Mouse (Mus musculus): ENCODE results near the gene Mrpl53. TPM values are rescaled to one million over a fixed set of nuclear protein-coding genes. Genes with fewer than 3 reads are reported as not detected.

Gene Mrpl53
- polyA plus RNA-seq (2015; fragmentation: Nextera tagmentation; extraction: Ambion mirVana): 113 and 115 TPM in 2 replicates

DNA sequence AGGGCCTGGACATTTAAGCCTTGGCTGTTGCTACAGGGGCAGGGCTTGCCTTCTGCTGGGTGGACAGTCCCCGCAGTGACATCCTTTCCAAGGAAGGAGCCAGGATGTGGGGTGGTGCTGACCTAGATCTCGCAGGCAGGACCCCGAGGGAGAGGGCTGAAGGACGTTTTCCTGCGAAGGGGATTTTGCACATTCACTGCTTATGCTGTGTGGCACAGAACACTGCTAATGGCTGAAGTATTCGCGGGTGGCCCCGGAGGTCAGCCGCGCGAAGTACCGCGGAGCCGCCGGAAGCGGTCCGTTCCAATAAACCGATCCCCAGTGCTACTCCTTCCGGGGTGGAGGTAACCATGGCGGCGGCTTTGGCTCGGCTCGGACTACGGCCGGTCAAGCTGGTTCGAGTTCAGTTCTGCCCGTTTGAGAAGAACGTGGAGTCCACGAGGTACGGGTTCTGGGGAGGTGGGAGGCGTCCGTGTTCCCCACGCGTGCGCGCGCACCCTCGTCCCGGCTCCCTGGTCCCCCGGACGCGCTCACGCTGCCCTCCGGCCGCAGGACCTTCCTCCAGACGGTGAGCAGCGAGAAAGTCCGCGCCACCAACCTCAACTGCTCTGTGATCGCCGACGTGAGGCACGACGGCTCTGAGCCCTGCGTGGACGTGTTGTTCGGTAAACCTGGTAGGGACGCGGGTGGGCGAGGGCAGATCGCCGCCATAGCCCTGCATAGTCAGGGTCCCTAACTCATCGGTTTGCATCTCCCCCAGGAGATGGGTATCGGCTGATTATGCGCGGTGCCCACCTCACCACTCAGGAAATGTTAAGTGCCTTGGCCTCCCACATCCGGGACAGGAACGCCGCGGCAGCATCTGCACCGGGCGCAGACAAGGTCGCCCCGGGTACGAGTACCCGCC lies at the start of gene Mrpl53:
Gene Mrpl53, plus strand, starts transcription at position 279 of the 907 bp plus-strand sequence.
- ATAC-seq: peak; percentile 91
- Histone ChIP-seq H3K4me3 (ENCODE audit: low read depth, low read length) (peak within 1 kb of the TSS; percentile 85), H3K4me2 (ENCODE audit: low read length) (peak within 1 kb of the TSS; percentile 96), H3K36me3 (ENCODE audit: control insufficient read depth, insufficient read depth, low read length) (peaks cover 4% of the 10 kb centered on the region; the same call in 1 of the 2 replicates), H3K27me3 (ENCODE audit: control insufficient read depth, insufficient read depth, low read depth, low read length) (no peaks in the 10 kb centered on the region), H3K27ac (ENCODE audit: low read length) (peak within 1 kb of the TSS; percentile 71), H3K4me1 (ENCODE audit: control insufficient read depth, insufficient read depth, low read length) (peaks cover 19% of the 10 kb centered on the region), H3K9ac (ENCODE audit: low read depth, low read length) (peak within 1 kb of the TSS; percentile 86), H3K9me3 (replicated peaks; ENCODE audit: control insufficient read depth, low read length, poor library complexity, severe bottlenecking) (no peaks in the 10 kb centered on the region)
- WGBS: under 1% methylated on average over 76 of the region's 76 CpGs

DNA sequence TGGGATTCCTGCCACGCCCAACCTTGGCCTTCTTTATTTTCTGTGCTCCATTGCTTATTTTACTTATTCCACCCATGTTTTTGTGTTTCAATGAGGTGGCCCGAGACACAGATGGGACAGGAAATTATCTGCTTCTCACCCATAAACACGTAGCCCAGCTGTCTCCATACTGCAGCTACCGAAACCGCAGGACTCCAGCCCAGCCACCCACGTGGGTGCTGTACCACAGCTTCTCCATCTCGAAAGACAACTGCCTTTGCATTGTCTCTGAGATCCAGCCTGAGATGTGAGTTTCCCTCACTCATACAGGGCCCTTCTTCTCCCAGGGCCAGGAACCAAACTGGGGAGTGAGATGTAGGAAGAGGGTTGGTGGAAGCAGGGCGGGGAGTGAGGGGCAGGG lies 42.8 kb upstream of the Mrpl53 start:
- H3K27me3 ChIP-seq (ENCODE audit: control insufficient read depth, insufficient read depth, low read depth, low read length): peaks cover 83% of the 10 kb centered on the region
- H3K4me1 ChIP-seq (ENCODE audit: control insufficient read depth, insufficient read depth, low read length): no peaks in the 10 kb centered on the region; the same call in 1 of the 2 replicates
- WGBS: 27% methylated on average over 8 of the region's 8 CpGs
- no peak overlapping the region for H3K27ac ChIP-seq (ENCODE audit: low read length)
- H3K9ac ChIP-seq (ENCODE audit: low read depth, low read length): no peak overlapping the region
- no peak for ATAC-seq
- H3K4me2 ChIP-seq (ENCODE audit: low read length): no peak overlapping the region
- H3K9me3 ChIP-seq (replicated peaks; ENCODE audit: control insufficient read depth, low read length, poor library complexity, severe bottlenecking): no peaks in the 10 kb centered on the region
- H3K4me3 ChIP-seq (ENCODE audit: low read depth, low read length): no peak overlapping the region
- H3K36me3 ChIP-seq (ENCODE audit: control insufficient read depth, insufficient read depth, low read length): no peaks in the 10 kb centered on the region

DNA sequence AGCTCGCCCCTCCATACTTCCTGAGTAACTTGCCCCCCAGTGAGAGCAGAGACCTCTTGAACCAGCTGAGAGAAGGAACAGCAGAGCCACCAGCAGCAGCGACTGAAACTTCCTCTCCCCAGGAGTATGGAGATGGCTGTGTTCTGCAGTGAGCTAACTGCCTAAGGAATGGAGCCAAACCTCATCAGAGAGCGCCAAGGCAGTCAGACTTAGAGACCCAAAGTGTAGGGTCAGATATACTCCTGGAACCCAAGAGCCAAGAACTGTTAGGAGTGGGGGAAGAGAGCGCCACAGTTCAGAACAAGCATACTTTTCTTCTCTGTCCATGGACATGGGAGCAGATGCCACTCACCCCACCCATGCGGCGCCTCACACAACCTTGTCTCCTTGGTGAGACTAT lies 42.4 kb upstream of the Mrpl53 start:
- Histone ChIP-seq H3K27me3 (ENCODE audit: control insufficient read depth, insufficient read depth, low read depth, low read length) (peaks cover 83% of the 10 kb centered on the region), H3K4me2 (ENCODE audit: low read length) (no peak overlapping the region), H3K4me3 (ENCODE audit: low read depth, low read length) (no peak overlapping the region), H3K27ac (ENCODE audit: low read length) (no peak overlapping the region), H3K9ac (ENCODE audit: low read depth, low read length) (no peak overlapping the region), H3K4me1 (ENCODE audit: control insufficient read depth, insufficient read depth, low read length) (no peaks in the 10 kb centered on the region; the same call in 1 of the 2 replicates), H3K36me3 (ENCODE audit: control insufficient read depth, insufficient read depth, low read length) (no peaks in the 10 kb centered on the region), H3K9me3 (replicated peaks; ENCODE audit: control insufficient read depth, low read length, poor library complexity, severe bottlenecking) (no peaks in the 10 kb centered on the region)
- 30% methylated on average over 6 of the region's 6 CpGs for WGBS
- no peak for ATAC-seq

DNA sequence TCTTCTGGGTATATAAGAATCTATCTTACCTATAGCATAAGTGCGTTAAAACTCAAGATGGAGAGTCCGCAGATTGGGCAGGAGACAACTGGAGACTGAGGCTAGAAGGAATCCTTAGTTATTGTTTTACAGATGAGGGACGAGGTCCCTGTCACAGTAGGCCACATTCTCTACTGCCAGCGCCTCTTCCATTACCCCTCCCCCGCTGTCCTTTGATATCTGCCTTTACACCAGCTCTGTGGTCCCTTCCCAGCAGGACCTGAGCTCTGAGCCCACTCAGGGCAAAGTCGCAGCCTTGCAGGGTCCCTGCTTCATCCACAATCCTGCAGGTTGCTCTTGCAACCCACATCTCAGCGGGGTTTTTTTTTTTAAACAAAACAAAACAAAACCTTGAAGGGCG lies 40.6 kb upstream of the Mrpl53 start:
- no peak overlapping the region for H3K9ac ChIP-seq (ENCODE audit: low read depth, low read length)
- H3K4me1 ChIP-seq (ENCODE audit: control insufficient read depth, insufficient read depth, low read length): no peaks in the 10 kb centered on the region; the same call in 1 of the 2 replicates
- H3K9me3 ChIP-seq (replicated peaks; ENCODE audit: control insufficient read depth, low read length, poor library complexity, severe bottlenecking): no peaks in the 10 kb centered on the region
- H3K27me3 ChIP-seq (ENCODE audit: control insufficient read depth, insufficient read depth, low read depth, low read length): peaks cover 83% of the 10 kb centered on the region
- no peak overlapping the region for H3K4me2 ChIP-seq (ENCODE audit: low read length)
- H3K4me3 ChIP-seq (ENCODE audit: low read depth, low read length): no peak overlapping the region
- no peak overlapping the region for H3K27ac ChIP-seq (ENCODE audit: low read length)
- no peaks in the 10 kb centered on the region for H3K36me3 ChIP-seq (ENCODE audit: control insufficient read depth, insufficient read depth, low read length)
- ATAC-seq: no peak
- WGBS: 7% methylated on average over 8 of the region's 8 CpGs

GRCm38 (mm10) chr6:83068706-83069487 lies 39.9 kb upstream of the Mrpl53 start:
- WGBS: under 1% methylated on average over 77 of the region's 81 CpGs
- Histone ChIP-seq H3K4me1 (ENCODE audit: control insufficient read depth, insufficient read depth, low read length) (no peaks in the 10 kb centered on the region; the same call in 1 of the 2 replicates), H3K9me3 (replicated peaks; ENCODE audit: control insufficient read depth, low read length, poor library complexity, severe bottlenecking) (no peaks in the 10 kb centered on the region), H3K9ac (ENCODE audit: low read depth, low read length) (no peak overlapping the region), H3K27ac (ENCODE audit: low read length) (no peak overlapping the region), H3K36me3 (ENCODE audit: control insufficient read depth, insufficient read depth, low read length) (no peaks in the 10 kb centered on the region), H3K27me3 (ENCODE audit: control insufficient read depth, insufficient read depth, low read depth, low read length) (peaks cover 82% of the 10 kb centered on the region), H3K4me2 (ENCODE audit: low read length) (peak overlapping the region; percentile 37), H3K4me3 (ENCODE audit: low read depth, low read length) (peak overlapping the region; percentile 22)
- ATAC-seq: no peak

DNA sequence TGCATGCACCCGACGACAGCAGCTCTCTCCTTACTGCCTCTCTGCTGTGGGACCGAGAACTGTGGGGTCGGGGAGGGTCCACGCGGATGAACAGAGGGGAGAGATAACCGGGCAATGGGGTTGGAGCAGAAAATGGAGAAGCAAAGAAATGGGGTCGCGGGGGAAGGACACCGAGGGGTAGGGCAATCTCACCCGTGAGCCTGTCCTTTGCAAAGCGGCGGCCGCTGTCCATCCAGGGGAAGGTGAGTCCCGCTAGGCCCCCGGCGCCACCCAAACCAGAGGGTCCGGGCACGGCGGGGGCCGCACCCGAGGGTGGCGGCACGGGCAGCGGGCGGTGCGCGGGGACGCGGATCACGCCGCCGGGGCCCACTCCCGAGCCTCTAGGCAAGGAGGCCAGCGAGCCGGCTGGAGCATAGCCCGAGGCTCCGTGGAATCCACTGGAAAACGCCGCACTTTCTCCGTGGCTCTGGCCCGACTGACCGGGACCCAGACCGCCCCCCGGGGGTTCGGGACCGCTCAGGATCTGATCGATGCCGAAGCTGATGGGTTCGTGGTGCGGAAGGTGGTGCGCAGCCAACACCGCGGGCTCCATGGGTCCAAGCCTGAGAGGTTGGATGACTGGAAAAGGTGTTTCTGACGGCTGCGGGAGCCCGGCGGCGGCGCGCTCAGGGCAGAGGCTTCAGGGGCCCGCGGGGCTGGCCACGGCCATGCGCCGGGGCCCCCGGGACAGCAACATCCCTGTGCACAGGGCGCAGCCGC lies 39.2 kb upstream of the Mrpl53 start:
- Histone ChIP-seq H3K4me3 (ENCODE audit: low read depth, low read length) (no peak overlapping the region), H3K9me3 (replicated peaks; ENCODE audit: control insufficient read depth, low read length, poor library complexity, severe bottlenecking) (no peaks in the 10 kb centered on the region), H3K9ac (ENCODE audit: low read depth, low read length) (no peak overlapping the region), H3K27ac (ENCODE audit: low read length) (no peak overlapping the region), H3K27me3 (ENCODE audit: control insufficient read depth, insufficient read depth, low read depth, low read length) (peaks cover 82% of the 10 kb centered on the region), H3K4me1 (ENCODE audit: control insufficient read depth, insufficient read depth, low read length) (no peaks in the 10 kb centered on the region; the same call in 1 of the 2 replicates), H3K36me3 (ENCODE audit: control insufficient read depth, insufficient read depth, low read length) (no peaks in the 10 kb centered on the region), H3K4me2 (ENCODE audit: low read length) (no peak overlapping the region)
- WGBS: under 1% methylated on average over 62 of the region's 69 CpGs
- ATAC-seq: peak; percentile 56; the same call in 1 of the 2 replicates

DNA sequence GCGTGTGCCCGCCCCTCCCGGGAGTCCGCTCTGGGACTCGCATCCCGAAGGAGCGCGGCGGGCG lies 38.8 kb upstream of the Mrpl53 start, which contains the start of gene Tlx2:
Gene Tlx2, minus strand, starts transcription at position 47 of the 64 bp plus-strand sequence.
- WGBS: 0% methylated on average over 10 of the region's 10 CpGs
- Histone ChIP-seq H3K27ac (ENCODE audit: low read length) (no peak within 1 kb of the TSS), H3K4me2 (ENCODE audit: low read length) (no peak within 1 kb of the TSS; the same call in 1 of the 2 replicates)

DNA sequence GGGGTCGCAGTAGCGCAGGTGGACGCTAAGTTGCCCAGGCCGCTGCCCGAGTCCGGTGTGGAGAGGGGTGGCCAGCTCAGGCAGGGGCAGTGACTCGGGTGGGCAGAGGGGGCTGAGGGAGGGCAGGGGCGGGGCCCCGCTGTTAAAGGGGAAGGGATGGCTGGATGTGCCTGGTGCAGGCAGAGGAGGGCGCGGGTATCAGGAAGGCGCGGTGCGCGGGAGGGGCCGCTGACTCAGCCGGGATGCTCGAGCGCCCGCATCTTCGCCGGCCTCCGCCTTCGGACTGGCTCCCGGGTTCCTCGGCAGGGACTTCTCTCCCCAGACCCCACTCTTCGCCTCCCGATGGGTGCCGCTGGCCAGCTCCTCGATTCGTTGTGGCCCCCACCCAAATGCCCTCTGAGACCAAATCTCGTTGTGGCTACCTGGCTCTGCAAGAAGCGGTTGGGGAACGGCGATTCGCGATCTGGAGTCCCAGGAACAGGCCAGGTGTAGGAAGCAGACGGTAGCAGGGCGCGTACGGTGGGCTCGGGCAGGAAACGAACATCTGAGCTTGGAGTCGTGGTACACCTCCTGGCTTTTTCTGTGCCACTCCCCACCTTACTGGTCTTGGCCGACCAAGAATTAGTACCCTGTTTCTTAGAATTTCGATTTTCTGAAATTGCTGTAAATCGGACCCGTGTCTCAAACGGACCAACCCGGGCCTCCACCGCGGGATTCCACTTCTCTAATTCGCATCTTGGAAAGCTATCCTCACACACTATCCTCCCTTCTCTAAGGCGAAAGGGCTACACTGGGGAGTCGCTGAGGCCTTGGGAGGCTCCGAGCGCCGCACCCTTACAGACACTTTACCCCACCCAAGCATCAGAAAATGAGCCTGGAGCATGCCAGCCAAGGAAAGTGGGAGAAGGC lies 38.3 kb upstream of the Mrpl53 start:
- no peak overlapping the region for H3K27ac ChIP-seq (ENCODE audit: low read length)
- no peaks in the 10 kb centered on the region for H3K36me3 ChIP-seq (ENCODE audit: control insufficient read depth, insufficient read depth, low read length)
- no peak overlapping the region for H3K4me3 ChIP-seq (ENCODE audit: low read depth, low read length)
- H3K9me3 ChIP-seq (replicated peaks; ENCODE audit: control insufficient read depth, low read length, poor library complexity, severe bottlenecking): no peaks in the 10 kb centered on the region
- ATAC-seq: 0 out of 2 replicates have a peak, but pooled peaks have one; percentile 9
- 1% methylated on average over 58 of the region's 58 CpGs for WGBS
- H3K9ac ChIP-seq (ENCODE audit: low read depth, low read length): no peak overlapping the region
- H3K4me2 ChIP-seq (ENCODE audit: low read length): no peak overlapping the region
- H3K4me1 ChIP-seq (ENCODE audit: control insufficient read depth, insufficient read depth, low read length): no peaks in the 10 kb centered on the region; the same call in 1 of the 2 replicates
- H3K27me3 ChIP-seq (ENCODE audit: control insufficient read depth, insufficient read depth, low read depth, low read length): peaks cover 82% of the 10 kb centered on the region

More for the DNA sequence above, 38.8 kb upstream of the Mrpl53 start, which contains the start of gene Tlx2:
- H3K27me3 ChIP-seq (ENCODE audit: control insufficient read depth, insufficient read depth, low read depth, low read length): peaks cover 82% of the 10 kb centered on the region
- no peak within 1 kb of the TSS for H3K9ac ChIP-seq (ENCODE audit: low read depth, low read length)
- no peaks in the 10 kb centered on the region; the same call in 1 of the 2 replicates for H3K4me1 ChIP-seq (ENCODE audit: control insufficient read depth, insufficient read depth, low read length)
- no peaks in the 10 kb centered on the region for H3K36me3 ChIP-seq (ENCODE audit: control insufficient read depth, insufficient read depth, low read length)
- H3K9me3 ChIP-seq (replicated peaks; ENCODE audit: control insufficient read depth, low read length, poor library complexity, severe bottlenecking): no peaks in the 10 kb centered on the region
- H3K4me3 ChIP-seq (ENCODE audit: low read depth, low read length): peak within 1 kb of the TSS; percentile 22; the same call in 1 of the 2 replicates
- ATAC-seq: no peak

Data from midbrain, embryonic 16.5 days (tissue).